Mouse (Mus musculus) heart, postnatal 14 days (tissue): Measurements from ENCODE around the gene Itgb2. TPM values are rescaled to one million over a fixed set of nuclear protein-coding genes. Genes with fewer than 3 reads are reported as not detected.

Source experiments
- DNase-seq, 2 experiments: peaks; one replicate each; pipeline ENCODE4 v3.0.0; 2021 to 2022
- intact Hi-C: fragments of 180-260 bp; cut with DNase I; formaldehyde crosslinking; loops from one replicate; pipeline ENCODE4 v1.15.1; 2025
- total RNA-seq, 2 experiments: library from RNA; stranded (reverse); gene quantifications; 2 replicates each; pipeline ENCODE4 v1.2.3; 2021

Gene Itgb2
- total RNA-seq, 2 experiments from 2014 or later: 5.4 to 9.0 TPM

- intact Hi-C loops: loop anchor here (2.0 to 10.0 kb wide), 2 partner anchors 107 to 369 kb away; partner anchors contain the start of gene Ube2g2
- peak; percentile 95 to 96 for DNase-seq
These were observed 14.4 kb upstream of the Itgb2 start, which contains the start of gene Fam207a for GRCm38 (mm10) chr10:77515385-77516348. Gene Fam207a (minus strand): TSS chr10:77515785.

GRCm38 (mm10) chr10:77516379-77516951 lies 13.6 kb upstream of the Itgb2 start:
- peak in 1 of 2 experiments; percentile 31 for DNase-seq

DNA sequence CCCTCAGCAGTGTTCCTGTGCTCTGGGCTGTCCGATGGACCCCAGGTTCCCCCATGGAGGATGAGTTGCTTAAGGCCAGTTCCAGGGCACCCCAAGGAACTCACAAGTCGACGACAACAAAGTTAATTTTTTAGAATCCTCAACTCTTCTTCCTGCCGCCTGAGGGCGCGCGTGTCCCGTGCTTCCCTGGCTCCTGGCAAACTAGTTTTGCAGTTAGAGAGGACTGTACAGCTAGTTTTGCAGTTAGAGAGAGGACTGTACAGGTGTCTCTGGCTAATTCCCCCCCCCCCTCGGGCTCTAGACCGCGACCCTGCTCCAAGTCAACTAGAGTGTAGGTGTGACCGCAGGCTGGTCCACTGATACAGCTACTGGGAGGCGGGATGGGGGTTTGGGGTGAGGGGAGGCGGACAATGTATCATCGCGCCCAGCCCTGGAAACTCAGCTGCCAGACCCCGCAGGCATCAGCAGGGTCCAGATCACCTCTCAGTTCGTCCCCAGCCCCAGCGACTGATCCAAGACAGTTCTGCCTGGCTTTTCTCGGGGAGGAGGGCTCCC lies 12.9 kb upstream of the Itgb2 start:
- intact Hi-C loops: loop anchor here (1.0 to 10.0 kb wide), 3 partner anchors 50 to 368 kb away; partner anchors contain the start of gene Ube2g2
- DNase-seq: peak; percentile 82 to 85

More at GRCm38 (mm10) chr10:77516379-77516951, 13.6 kb upstream of the Itgb2 start:
- intact Hi-C loops: loop anchor here (2.0 to 10.0 kb wide), 2 partner anchors 106 to 368 kb away; partner anchors contain the start of gene Ube2g2

GRCm38 (mm10) chr10:77517801-77518200 lies 12.3 kb upstream of the Itgb2 start:
- no peak for DNase-seq
- intact Hi-C loops: loop anchor here (1.0 to 10.0 kb wide), 3 partner anchors 50 to 367 kb away; partner anchors contain the start of gene Ube2g2

DNA sequence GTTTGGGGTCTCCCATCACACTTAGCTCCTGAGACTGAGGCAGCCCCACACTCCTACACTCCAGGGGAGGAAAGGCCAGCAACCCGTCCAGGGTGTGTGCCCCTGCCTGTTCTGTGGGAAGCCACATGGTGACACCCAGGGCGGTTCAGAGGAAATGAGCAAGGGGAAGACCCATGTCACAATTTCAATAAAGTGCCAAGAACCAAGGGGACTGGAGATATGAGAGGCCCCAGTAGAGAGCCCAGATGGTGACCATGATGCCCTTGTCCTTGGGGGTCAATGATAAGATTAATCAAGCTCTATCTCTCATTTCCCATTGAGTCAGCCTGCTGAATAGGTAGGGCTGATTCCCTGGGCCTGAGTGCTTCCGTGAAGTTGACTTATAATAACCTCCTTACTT lies 10.9 kb upstream of the Itgb2 start:
- intact Hi-C loops: loop anchor here (10.0 kb wide), 1 partner anchor 366 kb away; no protein-coding TSS in a partner anchor
- DNase-seq: no peak

- no peak for DNase-seq
- intact Hi-C loops: no loop called here
These were observed 9.6 kb upstream of the Itgb2 start for GRCm38 (mm10) chr10:77520497-77520896.

- no peak for DNase-seq
- intact Hi-C loops: no loop called here
These were observed 7.9 kb upstream of the Itgb2 start for GRCm38 (mm10) chr10:77522021-77522731.

- intact Hi-C loops: no loop called here
- DNase-seq: no peak
These were observed 7.3 kb upstream of the Itgb2 start for GRCm38 (mm10) chr10:77522746-77523145.

- no peak for DNase-seq
- intact Hi-C loops: no loop called here
These were observed 6.7 kb upstream of the Itgb2 start for GRCm38 (mm10) chr10:77523321-77523720.

- intact Hi-C loops: no loop called here
These were observed 3.6 kb upstream of the Itgb2 start for GRCm38 (mm10) chr10:77526488-77526887.

DNA sequence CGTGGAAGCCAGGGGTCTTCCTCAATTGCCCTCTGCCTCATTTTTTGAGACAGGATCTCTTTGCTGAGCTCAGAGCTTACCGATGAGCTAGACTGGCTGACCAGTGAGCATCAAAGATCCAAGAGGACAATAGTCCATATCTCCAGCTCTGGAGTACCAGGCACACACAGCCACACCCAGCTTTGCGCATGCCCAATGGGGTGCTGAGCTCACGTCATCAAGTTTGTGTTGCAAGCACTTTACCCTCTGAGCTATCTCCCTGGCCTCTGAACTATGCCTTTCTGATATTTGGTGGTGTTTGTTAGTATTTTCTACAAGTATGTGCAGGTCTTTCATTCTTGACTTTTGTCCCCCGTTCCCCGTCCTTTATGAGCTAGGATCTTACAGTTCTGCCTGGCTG lies 1.4 kb upstream of the Itgb2 start:
- no peak for DNase-seq
- intact Hi-C loops: no loop called here

More at GRCm38 (mm10) chr10:77526488-77526887, 3.6 kb upstream of the Itgb2 start:
- no peak for DNase-seq

DNA sequence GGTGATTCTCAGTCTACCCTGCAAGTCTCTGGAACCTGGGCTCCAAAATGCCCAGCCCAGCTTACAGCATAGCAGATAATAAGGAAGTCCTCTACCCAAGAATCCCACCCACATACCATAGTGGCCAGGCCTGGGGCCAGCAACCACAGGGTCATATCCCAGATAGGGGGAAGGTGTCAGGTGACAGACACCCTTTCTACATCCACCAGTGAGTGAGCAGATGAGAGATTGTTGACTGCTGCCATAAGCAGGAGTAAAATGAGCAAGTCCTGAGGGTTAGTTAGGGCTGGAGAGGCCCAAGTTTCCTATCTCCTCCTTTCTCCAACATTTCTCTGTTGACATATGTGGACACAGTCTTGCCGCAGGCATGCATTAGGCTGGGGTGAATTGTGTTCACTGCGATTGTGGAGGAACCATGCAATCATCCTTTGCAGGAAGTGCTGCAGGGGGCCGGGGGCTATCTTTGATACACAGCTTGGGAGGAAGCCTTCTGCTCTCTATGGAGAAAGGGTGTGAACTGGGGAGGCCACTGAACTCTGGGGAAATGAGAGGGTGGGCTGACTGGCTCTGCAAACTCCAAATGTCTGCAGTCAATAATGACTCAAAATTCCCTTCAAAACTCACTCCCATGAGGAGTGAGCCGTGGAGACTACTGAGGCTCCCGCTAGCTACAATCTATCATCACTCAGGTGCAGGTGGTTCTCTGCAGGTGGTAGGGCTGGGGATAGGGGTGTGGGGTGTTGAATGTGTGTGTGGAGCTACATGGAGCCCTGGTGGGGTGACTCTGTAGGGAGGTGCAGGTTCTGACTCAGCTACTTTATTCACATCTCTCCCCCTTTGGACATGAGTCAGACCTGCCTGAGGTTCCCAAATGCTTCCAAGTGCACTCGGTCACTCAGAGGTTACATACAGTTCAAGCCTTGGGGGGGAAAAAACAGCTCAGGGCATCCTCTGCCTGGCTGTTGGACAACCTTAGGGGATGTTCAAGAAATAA lies 1.3 kb downstream of the Itgb2 start:
- no peak for DNase-seq
- intact Hi-C loops: no loop called here

DNA sequence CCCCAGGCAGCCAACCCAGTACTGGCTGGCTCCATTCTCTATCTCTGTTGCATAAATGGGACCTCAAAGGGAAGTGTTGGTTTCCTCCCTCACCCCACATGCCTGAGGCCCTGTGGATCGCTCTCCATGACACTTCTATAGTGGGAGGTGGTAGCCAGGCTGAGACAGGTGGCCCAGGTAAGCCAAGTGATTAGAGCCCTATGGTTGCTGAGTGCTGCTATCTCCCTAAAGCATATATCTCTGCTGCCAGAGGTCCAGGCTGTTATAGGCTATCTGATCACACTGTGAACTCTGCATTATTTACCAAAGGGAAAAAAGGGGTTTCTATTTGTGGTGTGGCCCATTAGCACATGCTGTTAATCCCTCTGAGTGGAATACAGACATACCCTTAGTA lies 2.0 kb downstream of the Itgb2 start:
- intact Hi-C loops: no loop called here
- no peak for DNase-seq

DNA sequence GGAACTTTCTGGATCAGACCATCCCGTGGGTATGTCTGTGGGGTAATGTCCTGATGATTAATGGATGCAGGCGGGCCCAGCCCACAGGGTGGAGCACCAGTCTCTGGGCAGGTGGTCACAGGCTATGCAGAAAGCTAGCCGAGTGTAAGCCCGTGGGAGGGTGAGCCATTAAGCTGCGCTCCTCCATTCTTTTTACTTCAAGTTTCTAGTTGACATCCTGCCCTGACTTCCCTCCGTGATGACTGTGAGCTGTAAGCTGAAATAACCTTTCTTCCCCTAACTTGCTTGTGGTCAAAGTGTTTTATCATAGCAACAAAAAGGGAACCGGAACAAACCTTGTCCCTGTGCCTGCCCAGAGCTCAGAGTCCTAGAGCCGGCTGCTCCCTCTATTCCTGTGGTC lies 6.7 kb downstream of the Itgb2 start:
- DNase-seq: no peak
- intact Hi-C loops: no loop called here

- no peak for DNase-seq
- intact Hi-C loops: no loop called here
These were observed 7.5 kb downstream of the Itgb2 start for GRCm38 (mm10) chr10:77537215-77538209.

- intact Hi-C loops: no loop called here
- DNase-seq: no peak
These were observed 9.4 kb downstream of the Itgb2 start for GRCm38 (mm10) chr10:77539320-77539945.

DNA sequence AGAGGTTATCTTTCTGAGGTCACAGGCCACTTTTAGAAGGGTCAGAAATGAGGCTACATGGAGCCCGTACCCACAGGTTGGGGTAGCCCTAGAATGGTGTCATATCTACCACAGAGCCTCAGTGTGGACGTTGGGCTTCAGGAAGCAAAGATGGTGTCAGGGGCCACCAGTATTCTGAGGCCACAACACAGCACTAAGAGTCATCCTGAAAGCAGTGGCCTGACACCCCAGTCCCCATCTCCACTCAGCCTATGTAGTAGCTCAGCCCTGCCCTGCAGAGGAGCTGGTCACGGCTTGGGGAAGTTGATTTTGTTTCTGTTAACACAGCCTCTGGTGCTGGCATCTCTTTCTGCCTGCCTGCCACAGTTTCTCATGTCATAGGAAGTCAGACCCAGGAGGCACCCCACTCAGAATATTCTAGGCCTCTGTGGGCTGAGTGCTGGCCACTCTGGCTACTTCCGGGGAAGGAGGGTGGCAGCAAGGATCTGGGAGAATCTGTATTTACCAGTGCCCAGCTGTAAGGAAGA lies 10.6 kb downstream of the Itgb2 start:
- intact Hi-C loops: no loop called here

More for the DNA sequence above, 10.6 kb downstream of the Itgb2 start:
- no peak for DNase-seq
